Mouse (Mus musculus) liver, embryonic 15.5 days (tissue): ENCODE data around the gene Lmod2. TPM values are rescaled to one million over a fixed set of nuclear protein-coding genes. Genes with fewer than 3 reads are reported as not detected.

Experiments used
- ATAC-seq: fragments of 200-750 bp; cut with Nextera tagmentation; 2 replicates; pipeline ENCODE4 v1.8.0; 2017; ENCODE audit warnings: moderate number of reproducible peaks, mild to moderate bottlenecking, moderate library complexity; ENCODE audit not compliant: insufficient read depth
- H3K27ac ChIP-seq: fragments of 300-500 bp; sonication (generic); replicated peaks from 2 replicates; pipeline ENCODE4 v1.5.1; 2015; ENCODE audit warnings: mild to moderate bottlenecking, inconsistent platforms
- H3K27me3 ChIP-seq: fragments of 300-500 bp; sonication (generic); 2 replicates; pipeline ENCODE4 v1.6.1; 2015; ENCODE audit warnings: mild to moderate bottlenecking, inconsistent platforms
- H3K36me3 ChIP-seq: fragments of 300-500 bp; sonication (generic); replicated peaks from 2 replicates; pipeline ENCODE4 v1.6.1; 2015; ENCODE audit warnings: moderate library complexity, mild to moderate bottlenecking, inconsistent platforms
- H3K4me1 ChIP-seq: fragments of 300-500 bp; sonication (generic); replicated peaks from 2 replicates; pipeline ENCODE4 v1.6.1; 2015; ENCODE audit warnings: inconsistent platforms
- H3K4me2 ChIP-seq: fragments of 300-500 bp; sonication (generic); 2 replicates; pipeline ENCODE4 v1.6.1; 2015; ENCODE audit warnings: moderate library complexity, mild to moderate bottlenecking, inconsistent platforms
- H3K4me3 ChIP-seq: fragments of 300-500 bp; sonication (generic); replicated peaks from 2 replicates; pipeline ENCODE4 v1.5.1; 2015; ENCODE audit warnings: mild to moderate bottlenecking, inconsistent platforms
- H3K9ac ChIP-seq: fragments of 300-500 bp; sonication (generic); 2 replicates; pipeline ENCODE4 v1.6.1; 2015; ENCODE audit warnings: moderate library complexity, mild to moderate bottlenecking, inconsistent platforms
- H3K9me3 ChIP-seq: fragments of 300-500 bp; sonication (generic); replicated peaks from 2 replicates; pipeline ENCODE4 v1.6.1; 2016; ENCODE audit warnings: inconsistent platforms
- WGBS: fragments of 180-500 bp; shearing (Covaris S2); methylation state at CpG from one replicate; pipeline ENCODE4 v1.1.7; 2015; ENCODE audit warnings: mixed read lengths; ENCODE audit not compliant: insufficient replicate concordance; 5-methylcytosine and 5-hydroxymethylcytosine counted together
- polyA plus RNA-seq: library from polyadenylated mRNA; unstranded; fragments of >200 nt; fragmentation: Nextera tagmentation; extraction: Ambion mirVana; gene quantifications from 2 replicates; pipeline ENCODE4 v1.2.1, GENCODE M21; 2015

Gene Lmod2
- polyA plus RNA-seq, result 0.15 and 0.35 TPM in 2 replicates

DNA sequence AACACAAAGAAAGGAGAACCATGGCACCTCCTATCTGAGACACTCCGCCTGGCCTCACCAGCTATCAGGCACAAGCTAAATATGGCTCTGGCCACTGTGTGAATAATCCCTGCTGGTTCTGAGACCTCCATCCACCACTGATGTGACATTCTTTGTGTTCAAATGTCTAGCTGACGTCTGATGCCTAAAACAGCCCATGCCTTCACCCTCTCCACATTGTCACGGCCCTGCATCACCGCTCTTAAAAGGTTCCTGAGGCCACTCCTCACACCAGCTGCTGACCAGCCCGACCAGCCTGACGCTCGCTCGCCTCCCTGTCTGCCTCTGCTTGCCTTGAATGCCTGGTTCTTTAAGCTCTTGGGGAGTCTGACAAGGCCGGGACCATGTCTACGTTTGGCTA is at the start of gene Lmod2:
Lmod2 (plus strand) TSS at position 263 of the 400 bp plus-strand sequence.
- no peak within 1 kb of the TSS for H3K9ac ChIP-seq
- H3K4me1 ChIP-seq, result no peaks in the 10 kb centered on the region
- no peak within 1 kb of the TSS for H3K4me3 ChIP-seq
- H3K27ac ChIP-seq, result no peak within 1 kb of the TSS
- no peaks in the 10 kb centered on the region for H3K36me3 ChIP-seq
- no peaks in the 10 kb centered on the region for H3K9me3 ChIP-seq
- WGBS, result 70% methylated on average over 10 of the region's 10 CpGs
- no peak within 1 kb of the TSS for H3K4me2 ChIP-seq
- no peaks in the 10 kb centered on the region for H3K27me3 ChIP-seq
- ATAC-seq, result no peak

DNA sequence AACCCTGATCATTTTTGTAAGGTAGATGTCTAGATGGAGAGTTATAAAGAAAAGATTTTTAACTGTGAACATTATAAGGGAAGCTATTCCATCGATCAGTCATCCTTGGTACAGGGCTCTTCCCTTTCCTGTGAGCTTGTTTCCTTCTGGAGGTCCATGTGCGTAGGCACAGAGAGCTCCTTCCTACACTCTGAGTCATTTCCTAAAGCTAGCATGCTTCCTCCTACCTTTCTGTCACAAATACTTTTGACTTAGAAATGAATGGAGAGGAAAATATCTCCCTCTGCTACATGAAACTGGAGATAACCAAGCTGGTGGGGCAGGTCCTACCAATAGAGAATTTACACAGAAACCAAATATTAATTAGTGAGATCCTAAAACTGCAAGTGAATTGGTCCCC is 47.8 kb upstream of the Lmod2 start:
- H3K9me3 ChIP-seq, result no peaks in the 10 kb centered on the region
- H3K9ac ChIP-seq, result no peak overlapping the region
- no peaks in the 10 kb centered on the region for H3K36me3 ChIP-seq
- H3K4me1 ChIP-seq, result no peaks in the 10 kb centered on the region
- no peak for ATAC-seq
- WGBS, result 24% methylated on average over 2 of the region's 2 CpGs
- H3K27ac ChIP-seq, result no peak overlapping the region
- H3K4me3 ChIP-seq, result no peak overlapping the region
- H3K4me2 ChIP-seq, result no peak overlapping the region
- no peaks in the 10 kb centered on the region for H3K27me3 ChIP-seq

DNA sequence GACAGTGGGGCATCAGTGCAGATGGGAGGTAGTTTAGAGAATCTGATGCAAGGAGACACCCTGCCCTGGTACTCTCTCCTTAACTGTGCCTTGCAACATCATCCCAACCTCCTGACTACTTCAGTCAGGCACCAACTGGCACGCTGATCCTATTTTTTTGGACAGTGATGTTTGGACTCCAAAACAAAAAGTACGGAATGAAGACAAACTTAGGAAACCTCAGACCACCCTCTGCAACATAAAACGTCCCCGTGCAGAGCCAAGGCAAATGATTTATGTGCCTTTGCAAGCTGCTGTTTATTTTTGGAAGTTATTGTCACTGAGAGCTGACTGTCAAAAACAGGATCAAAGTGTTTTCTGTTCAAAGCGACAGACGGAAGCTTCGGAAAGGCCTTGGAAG is 45.5 kb upstream of the Lmod2 start:
- Histone ChIP-seq H3K9ac (no peak overlapping the region), H3K27ac (no peak overlapping the region), H3K4me1 (no peaks in the 10 kb centered on the region), H3K9me3 (no peaks in the 10 kb centered on the region), H3K27me3 (no peaks in the 10 kb centered on the region), H3K4me3 (no peak overlapping the region), H3K36me3 (no peaks in the 10 kb centered on the region), H3K4me2 (no peak overlapping the region)
- no peak for ATAC-seq
- whole genome bisulfite sequencing, result 36% methylated on average over 7 of the region's 7 CpGs

DNA sequence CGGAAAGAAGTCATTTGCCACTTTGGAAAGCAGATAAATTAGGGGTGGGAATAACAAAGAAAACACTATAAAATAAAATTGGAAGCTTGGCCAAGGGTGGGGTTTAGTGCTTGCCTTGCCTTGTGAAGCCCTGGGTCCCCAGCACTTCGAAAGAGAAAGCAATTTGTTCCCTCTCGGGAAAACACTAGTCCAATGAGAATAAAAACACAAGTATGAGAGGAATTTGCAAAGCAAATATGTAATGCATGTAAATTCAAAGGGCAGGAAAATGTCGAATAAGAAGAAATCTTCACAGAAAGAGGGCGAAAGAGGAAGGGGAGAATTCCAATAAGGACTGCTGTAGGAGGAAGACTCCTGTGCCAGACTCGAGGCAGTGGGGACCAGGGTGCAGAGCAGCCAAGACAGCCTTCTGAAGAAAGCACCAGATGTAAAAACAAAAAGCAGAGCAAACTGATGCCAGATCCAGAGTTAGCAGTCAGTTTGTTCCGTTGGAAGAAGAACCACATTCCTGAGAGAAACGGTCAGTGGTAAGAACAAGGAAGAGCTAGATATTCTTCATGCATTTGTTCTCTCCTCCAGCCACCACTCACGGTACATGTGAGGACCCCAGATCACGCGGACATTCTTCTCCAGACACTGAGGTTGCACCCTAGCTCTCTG is 43.0 kb upstream of the Lmod2 start:
- Histone ChIP-seq H3K4me3 (no peak overlapping the region), H3K27me3 (no peaks in the 10 kb centered on the region), H3K9me3 (no peaks in the 10 kb centered on the region), H3K4me1 (no peaks in the 10 kb centered on the region), H3K9ac (no peak overlapping the region), H3K36me3 (no peaks in the 10 kb centered on the region), H3K27ac (no peak overlapping the region), H3K4me2 (no peak overlapping the region)
- ATAC-seq, result no peak
- WGBS, result 56% methylated on average over 11 of the region's 11 CpGs

DNA sequence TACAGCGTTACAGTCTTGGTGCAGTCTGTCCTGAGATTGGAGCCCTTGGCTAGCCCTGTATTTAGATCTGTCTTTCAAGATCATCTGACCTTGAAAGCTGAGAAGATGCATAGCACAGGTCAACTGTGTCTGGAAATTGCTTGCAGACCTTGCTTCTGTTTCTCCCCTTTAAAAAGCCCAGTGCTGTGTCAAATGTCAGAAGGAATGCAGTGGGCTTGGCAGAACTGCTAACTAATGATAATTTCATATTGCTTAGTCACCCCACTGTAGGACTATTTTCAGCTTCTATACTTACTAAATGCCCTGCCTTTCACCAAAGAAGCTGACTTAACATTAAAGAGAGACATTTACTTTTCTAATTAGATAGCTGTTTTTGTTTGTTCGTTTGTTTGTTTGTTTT is 42.1 kb upstream of the Lmod2 start:
- Histone ChIP-seq H3K9ac (no peak overlapping the region), H3K9me3 (no peaks in the 10 kb centered on the region), H3K4me3 (no peak overlapping the region), H3K36me3 (no peaks in the 10 kb centered on the region), H3K4me2 (no peak overlapping the region), H3K27me3 (no peaks in the 10 kb centered on the region), H3K27ac (no peak overlapping the region), H3K4me1 (no peaks in the 10 kb centered on the region)
- no peak for ATAC-seq
- 64% methylated on average over 2 of the region's 2 CpGs for WGBS

DNA sequence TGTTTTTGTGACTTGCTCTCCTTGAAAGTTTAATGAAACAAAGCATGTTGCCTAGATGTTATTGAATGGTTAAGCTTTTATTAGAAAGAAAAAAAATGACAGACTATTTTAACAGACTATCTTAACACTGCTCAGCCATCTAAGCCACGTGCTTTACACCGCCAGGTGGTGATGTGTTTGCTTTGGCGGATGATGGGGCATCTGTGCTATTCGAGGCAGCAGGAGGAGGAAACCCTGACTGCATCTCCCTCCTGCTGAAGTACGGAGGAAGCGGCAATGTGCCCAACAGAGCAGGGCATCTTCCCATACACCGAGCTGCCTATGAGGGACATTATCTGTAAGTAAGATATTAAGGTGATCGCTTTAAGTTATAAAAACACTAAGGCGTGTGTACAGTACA is 33.5 kb upstream of the Lmod2 start:
- Histone ChIP-seq H3K27me3 (no peaks in the 10 kb centered on the region), H3K27ac (no peak overlapping the region), H3K9ac (no peak overlapping the region), H3K36me3 (no peaks in the 10 kb centered on the region), H3K4me3 (no peak overlapping the region), H3K4me1 (no peaks in the 10 kb centered on the region), H3K9me3 (no peaks in the 10 kb centered on the region), H3K4me2 (no peak overlapping the region)
- WGBS, result 50% methylated on average over 9 of the region's 9 CpGs
- no peak for ATAC-seq

DNA sequence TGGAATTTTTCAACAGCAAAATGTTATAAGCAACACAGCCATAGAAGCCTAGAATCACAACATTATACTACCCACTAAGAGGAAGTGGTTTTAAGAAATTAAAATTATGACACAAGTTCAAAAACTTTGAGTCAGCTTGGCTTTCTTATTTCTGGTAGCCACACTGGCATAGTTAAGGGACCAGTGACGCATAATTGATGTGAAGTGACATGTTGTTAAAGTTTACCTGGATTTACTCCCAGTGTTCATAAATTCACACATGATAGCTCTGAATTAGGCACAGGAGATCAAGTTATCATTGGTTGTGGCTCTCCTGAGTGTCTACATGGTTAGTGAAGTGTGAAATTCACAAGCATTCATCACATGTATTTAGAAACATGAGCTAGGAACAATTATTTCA is 32.7 kb upstream of the Lmod2 start:
- no peak overlapping the region for H3K9ac ChIP-seq
- no peak overlapping the region for H3K27ac ChIP-seq
- no peak overlapping the region for H3K4me3 ChIP-seq
- 67% methylated on average over 1 of the region's 1 CpGs for WGBS
- H3K4me1 ChIP-seq, result no peaks in the 10 kb centered on the region
- H3K9me3 ChIP-seq, result no peaks in the 10 kb centered on the region
- H3K36me3 ChIP-seq, result no peaks in the 10 kb centered on the region
- ATAC-seq, result no peak
- H3K27me3 ChIP-seq, result no peaks in the 10 kb centered on the region
- H3K4me2 ChIP-seq, result no peak overlapping the region

DNA sequence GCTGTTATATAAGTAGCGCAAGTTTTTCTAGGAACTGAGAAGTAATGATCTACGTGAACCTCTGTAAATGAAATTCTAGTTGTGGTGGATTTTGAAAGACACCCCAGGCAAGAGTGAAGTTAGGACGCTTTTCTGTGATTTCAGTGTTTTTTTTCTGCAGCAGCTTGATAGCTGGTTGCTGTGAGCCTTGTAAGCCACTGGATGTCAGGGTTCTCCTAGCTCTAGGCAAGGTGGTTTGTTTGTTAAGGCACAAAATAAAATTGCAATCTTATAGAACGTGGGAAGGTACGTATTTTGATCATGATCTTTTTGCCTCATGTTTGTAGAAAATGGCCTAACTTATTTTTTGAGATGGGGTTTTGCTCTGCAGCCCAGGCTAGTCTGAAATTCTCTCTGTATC is 28.6 kb upstream of the Lmod2 start:
- Histone ChIP-seq H3K4me3 (no peak overlapping the region), H3K27me3 (no peaks in the 10 kb centered on the region), H3K4me1 (no peaks in the 10 kb centered on the region), H3K27ac (no peak overlapping the region), H3K9me3 (no peaks in the 10 kb centered on the region), H3K9ac (no peak overlapping the region), H3K36me3 (no peaks in the 10 kb centered on the region), H3K4me2 (no peak overlapping the region)
- 60% methylated on average over 5 of the region's 5 CpGs for WGBS
- ATAC-seq, result no peak

DNA sequence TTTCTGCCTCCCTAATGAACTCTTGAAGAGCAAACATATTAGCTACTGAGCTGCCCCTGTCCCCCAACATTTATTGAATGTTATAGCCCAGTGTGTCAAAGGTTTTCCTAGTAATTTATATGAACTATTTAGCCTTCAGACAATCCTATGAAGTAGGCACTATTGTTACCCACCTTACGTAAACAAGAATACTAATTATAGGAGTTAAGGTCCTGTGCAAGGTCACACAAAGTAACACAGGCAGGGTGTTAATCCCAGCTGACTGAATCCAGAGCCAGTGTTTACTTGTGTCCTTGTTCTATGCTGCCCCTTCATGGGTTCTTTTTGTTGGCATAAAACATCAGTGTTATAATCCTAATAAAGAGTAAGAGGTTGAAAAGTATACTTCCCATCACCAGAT is 27.9 kb upstream of the Lmod2 start:
- H3K9ac ChIP-seq, result no peak overlapping the region
- 83% methylated on average over 1 of the region's 1 CpGs for WGBS
- H3K27me3 ChIP-seq, result no peaks in the 10 kb centered on the region
- no peaks in the 10 kb centered on the region for H3K4me1 ChIP-seq
- no peaks in the 10 kb centered on the region for H3K36me3 ChIP-seq
- H3K4me2 ChIP-seq, result no peak overlapping the region
- H3K4me3 ChIP-seq, result no peak overlapping the region
- no peaks in the 10 kb centered on the region for H3K9me3 ChIP-seq
- no peak overlapping the region for H3K27ac ChIP-seq
- no peak for ATAC-seq

DNA sequence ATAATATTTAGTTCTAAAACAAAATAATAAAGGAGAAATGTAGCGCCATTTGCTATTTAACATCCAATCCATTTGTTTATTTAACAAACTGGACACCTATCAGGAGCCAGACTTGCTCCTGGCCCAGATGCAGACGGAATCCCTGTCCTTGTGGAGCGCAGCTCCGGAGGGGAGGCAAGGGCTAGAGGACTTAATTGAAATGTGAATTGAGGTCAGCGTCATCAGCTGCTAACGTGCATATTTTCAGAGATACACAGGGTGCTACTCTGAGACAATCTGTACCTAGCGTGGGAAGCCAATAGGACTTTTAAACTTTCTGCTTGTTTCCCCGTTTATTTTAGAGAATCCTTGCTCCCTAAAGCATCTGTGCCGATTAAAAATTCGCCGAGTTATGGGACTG is 27.3 kb upstream of the Lmod2 start:
- no peaks in the 10 kb centered on the region for H3K9me3 ChIP-seq
- no peak overlapping the region for H3K9ac ChIP-seq
- no peaks in the 10 kb centered on the region for H3K4me1 ChIP-seq
- H3K27ac ChIP-seq, result no peak overlapping the region
- H3K4me2 ChIP-seq, result no peak overlapping the region
- H3K27me3 ChIP-seq, result no peaks in the 10 kb centered on the region
- H3K36me3 ChIP-seq, result no peaks in the 10 kb centered on the region
- no peak overlapping the region for H3K4me3 ChIP-seq
- no peak for ATAC-seq
- 73% methylated on average over 11 of the region's 11 CpGs for WGBS

DNA sequence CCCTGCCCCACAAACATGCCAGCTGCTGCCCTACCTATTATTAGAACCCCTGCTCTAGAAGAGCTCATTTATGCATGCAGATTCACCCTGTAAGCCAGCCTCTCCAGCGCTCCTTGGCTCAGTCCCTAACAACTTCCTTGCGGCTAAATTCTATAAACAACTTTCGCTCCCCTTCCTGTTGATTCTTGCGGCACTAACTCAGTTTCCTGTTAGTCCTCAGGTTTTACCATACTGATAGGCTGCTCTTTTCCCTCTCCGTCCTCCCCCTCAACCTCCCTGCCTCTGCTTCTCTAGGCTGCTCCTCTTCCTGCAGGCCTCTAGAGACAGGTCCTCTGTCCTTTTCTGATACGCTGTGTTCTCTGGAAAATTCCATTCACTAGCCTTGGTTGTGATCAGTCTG is 26.4 kb upstream of the Lmod2 start:
- H3K9me3 ChIP-seq, result no peaks in the 10 kb centered on the region
- H3K9ac ChIP-seq, result no peak overlapping the region
- WGBS, result 33% methylated on average over 6 of the region's 6 CpGs
- peak; percentile 51 for ATAC-seq
- H3K4me1 ChIP-seq, result no peaks in the 10 kb centered on the region
- no peaks in the 10 kb centered on the region for H3K36me3 ChIP-seq
- no peaks in the 10 kb centered on the region for H3K27me3 ChIP-seq
- H3K4me2 ChIP-seq, result no peak overlapping the region
- no peak overlapping the region for H3K27ac ChIP-seq
- H3K4me3 ChIP-seq, result no peak overlapping the region

DNA sequence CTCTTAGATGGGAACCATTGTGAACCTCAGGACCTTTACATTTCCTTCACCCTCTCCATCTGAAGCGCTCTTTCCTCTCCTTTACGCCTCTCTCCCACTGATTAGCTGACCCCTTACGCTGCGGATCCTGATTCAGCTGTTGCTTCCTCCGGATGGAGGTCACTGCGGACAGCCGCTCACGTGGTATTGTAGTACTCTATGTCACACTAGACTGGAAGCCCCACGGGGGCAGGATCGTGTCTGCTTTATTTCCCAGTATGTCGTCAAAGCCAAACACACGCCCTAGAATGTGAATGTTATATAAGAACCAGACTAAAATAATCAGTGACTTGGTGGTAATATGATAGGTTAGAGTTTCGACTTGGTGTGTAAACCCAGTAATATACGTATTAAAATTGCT is 25.1 kb upstream of the Lmod2 start:
- H3K9me3 ChIP-seq, result no peaks in the 10 kb centered on the region
- H3K9ac ChIP-seq, result no peak overlapping the region
- no peaks in the 10 kb centered on the region for H3K36me3 ChIP-seq
- no peak for ATAC-seq
- no peaks in the 10 kb centered on the region for H3K4me1 ChIP-seq
- no peak overlapping the region for H3K4me3 ChIP-seq
- no peak overlapping the region for H3K4me2 ChIP-seq
- H3K27me3 ChIP-seq, result no peaks in the 10 kb centered on the region
- 71% methylated on average over 14 of the region's 14 CpGs for whole genome bisulfite sequencing
- H3K27ac ChIP-seq, result no peak overlapping the region
